Mouse (Mus musculus): Measurements from ENCODE around the gene Dot1l.
"Not testable (repeated sequence)": the region's sequence is repeated elsewhere in the genome, so short reads cannot be mapped to it uniquely, and the experiment has no call there.

Gene Dot1l

DNA sequence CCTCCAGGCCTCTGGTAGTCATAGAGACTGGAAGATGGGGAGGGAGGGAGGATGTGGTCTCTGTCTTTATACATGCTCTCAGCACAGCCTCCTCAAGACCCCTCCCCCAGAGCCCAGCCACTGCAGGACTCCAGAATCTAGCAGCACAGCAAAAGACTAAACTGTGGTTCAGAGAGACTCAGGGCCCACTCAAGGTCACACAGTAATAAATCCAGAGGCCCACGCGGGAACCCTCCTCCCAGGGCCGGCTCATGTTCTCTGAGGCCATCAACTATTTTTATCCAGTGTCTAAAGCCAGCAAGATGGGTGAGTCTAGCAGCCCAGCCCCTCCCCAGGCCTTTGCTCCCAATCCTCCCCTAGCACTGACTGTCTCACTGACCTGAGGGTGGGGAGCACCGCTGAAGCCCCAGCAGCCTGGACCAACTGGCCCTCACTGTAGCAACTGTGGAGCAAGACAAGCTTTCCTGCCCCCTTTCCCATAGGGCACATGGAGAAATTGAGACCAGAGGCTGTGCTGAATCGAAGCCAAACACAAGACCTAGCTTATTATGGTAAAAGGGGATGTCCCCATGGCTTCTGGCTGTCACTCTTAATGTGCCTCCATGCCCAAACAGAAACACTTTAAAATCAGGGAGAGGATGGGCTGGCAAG lies 57.5 kb downstream of the Dot1l start:
- DNase-seq (ENCODE audit: low spot score) = no peak

DNA sequence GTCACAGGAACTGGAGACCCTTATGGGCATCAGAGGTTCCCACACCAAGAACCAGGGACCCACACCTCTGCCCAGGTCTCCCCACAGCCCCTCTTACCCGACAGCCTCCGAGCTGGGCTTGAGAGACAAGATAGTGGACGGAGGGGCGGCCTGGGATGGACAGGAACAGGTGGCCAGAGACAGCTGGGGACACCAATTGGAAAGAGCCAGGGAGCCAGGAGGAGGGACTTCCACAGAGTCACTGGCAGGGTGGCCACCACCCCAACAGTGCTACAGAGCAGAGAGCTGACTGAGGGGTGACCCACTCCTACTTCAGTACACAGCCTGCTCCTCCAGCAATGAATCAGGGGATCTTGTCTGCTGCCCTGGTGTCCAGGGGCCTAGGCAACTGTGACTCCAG lies 58.4 kb downstream of the Dot1l start, which contains the start of gene Jsrp1:
Gene Jsrp1, minus strand, starts transcription at position 133 of the 400 bp plus-strand sequence.
- DNase-seq (ENCODE audit: low spot score) = no peak

- no peak for DNase-seq (ENCODE audit: low spot score)
Observed at GRCm38 (mm10) chr10:80814800-80815199, 59.8 kb downstream of the Dot1l start.

GRCm38 (mm10) chr10:80816303-80816702 lies 61.3 kb downstream of the Dot1l start:
- not testable (repeated sequence) for DNase-seq (ENCODE audit: low spot score)

DNA sequence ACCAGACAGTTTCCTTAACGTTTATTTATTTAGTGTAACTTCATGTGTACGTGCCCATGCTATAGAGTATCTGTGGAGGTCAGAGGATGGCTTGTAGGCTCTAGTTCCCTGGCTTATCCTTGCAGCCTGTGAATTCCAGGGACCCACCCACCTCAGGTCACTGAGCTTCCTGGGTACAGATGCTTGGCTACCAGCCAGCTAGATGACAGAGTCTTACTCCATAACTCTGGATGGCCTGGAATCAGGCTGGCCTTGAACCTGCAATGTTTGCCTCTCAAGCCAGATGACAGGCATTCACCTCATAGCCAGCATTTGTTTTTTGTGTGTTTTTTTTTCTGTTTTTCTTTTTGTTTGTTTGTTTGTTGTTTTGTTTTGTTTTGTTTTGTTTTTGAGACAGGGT lies 62.2 kb downstream of the Dot1l start:
- no peak for DNase-seq (ENCODE audit: low spot score)

GRCm38 (mm10) chr10:80817955-80818354 lies 62.9 kb downstream of the Dot1l start:
- not testable (repeated sequence) for DNase-seq (ENCODE audit: low spot score)

DNA sequence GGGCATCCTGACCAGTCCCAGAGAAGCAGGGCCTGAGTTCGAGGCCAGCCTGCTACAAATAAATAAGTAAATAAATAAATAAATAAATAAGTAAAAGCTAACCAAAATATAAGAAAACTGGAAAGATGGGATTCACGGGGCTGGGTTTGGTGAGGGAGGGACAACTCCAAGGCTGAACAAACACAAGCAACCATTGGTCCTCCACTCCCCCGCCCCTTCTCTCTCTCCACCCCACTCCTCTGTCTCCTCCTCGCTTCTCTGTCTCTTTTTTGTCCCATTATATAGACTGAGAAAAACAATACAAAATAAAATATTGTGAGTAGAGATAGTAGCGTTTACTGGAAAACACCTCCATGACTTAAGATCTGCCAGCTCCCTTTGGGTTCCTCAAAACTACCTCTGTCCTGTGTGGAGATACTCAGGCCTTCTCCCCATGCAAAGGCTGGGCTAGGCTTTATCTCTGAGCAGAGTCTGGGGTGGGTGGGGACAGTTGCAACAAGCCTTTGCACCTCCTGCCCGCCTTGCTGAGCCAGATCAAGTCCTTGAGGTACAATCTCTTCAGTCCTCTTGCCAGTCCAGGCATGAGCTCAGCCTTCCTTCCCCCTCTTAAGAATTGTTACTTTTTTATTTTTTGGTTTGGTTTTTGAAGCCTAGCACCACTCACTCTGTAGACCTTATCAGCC lies 63.7 kb downstream of the Dot1l start:
- no peak for DNase-seq (ENCODE audit: low spot score)

DNA sequence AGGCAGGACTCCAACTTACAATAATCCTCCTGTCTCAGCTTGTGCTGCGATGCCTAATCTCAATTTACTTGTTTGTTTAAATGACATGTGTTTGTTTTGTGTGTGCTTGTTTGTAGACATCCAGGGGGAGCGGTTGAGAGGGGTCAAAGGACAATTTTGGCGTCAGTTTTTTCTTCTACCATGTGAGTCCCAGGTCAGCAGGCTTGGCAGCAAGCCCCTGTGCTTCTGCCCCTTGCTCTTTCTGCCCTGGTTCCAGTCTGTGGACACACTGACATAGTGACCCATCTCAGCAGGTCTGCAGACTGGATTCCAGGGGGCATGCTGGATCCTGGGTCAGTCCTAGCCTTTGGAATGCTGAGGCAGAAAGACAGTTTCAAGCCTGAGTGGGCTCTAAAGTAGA lies 64.4 kb downstream of the Dot1l start:
- DNase-seq (ENCODE audit: low spot score) = no peak

- no peak for DNase-seq (ENCODE audit: low spot score)
Observed at GRCm38 (mm10) chr10:80821991-80822390, 67.0 kb downstream of the Dot1l start.

GRCm38 (mm10) chr10:80822528-80822927 lies 67.5 kb downstream of the Dot1l start:
- no peak for DNase-seq (ENCODE audit: low spot score)

GRCm38 (mm10) chr10:80823316-80823715 lies 68.3 kb downstream of the Dot1l start:
- no peak for DNase-seq (ENCODE audit: low spot score)

DNA sequence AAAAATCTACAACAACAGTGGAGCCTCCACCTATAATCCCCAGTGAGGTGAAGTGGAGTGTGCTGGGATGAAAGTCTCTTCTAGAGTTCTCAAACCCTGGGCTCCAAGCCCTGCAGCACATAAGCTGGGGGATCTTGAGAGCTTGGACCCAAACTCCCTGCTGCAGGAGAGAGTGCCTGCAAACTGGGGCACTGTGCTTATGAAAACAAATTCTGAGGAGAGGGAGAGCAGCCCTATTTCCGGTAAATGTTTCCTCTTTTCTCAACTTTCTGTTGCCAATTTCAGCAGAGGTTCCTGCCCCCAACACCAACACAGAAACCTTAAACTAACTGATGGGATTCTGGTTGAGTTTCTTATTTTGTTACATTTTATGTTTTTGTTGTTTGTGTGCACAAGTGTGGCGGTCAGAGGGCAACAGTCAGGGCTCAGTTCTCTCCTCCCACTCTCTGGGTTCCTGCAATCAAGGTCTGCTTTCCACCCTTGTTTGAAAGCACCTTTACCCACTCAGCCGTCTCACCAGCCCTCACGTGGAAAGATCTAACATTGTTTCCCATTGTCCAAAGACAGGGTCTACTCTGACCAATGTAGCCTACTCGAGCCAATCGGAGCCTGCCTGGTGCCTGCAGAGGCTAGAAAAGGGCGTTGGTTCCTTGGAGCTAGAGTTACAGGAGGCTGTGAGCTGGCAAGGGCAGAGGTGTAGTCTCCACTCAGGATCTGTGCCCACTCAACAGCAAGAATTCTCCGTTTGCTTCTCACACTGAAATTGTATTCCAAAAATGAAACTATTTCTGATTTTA lies 69.0 kb downstream of the Dot1l start:
- no peak for DNase-seq (ENCODE audit: low spot score)

DNA sequence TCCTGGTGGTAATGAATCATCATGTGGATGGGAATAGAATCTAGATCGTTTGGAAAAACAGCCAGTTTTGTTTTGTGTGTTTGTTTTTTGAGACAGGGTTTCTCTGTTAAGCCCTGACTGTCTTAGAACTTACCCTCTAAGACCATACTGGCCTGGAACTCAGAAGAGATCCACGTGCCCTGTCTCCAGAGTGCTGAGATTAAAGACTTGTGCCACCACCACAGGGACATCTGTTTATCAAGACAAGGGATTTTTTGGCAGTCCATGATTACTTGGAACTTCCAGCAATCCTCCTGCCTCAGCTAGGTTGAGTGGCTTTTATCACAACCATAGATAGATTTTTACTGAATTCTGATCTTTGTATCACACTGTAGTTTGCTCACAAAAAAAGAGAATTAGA lies 69.8 kb downstream of the Dot1l start:
- no peak for DNase-seq (ENCODE audit: low spot score)

DNA sequence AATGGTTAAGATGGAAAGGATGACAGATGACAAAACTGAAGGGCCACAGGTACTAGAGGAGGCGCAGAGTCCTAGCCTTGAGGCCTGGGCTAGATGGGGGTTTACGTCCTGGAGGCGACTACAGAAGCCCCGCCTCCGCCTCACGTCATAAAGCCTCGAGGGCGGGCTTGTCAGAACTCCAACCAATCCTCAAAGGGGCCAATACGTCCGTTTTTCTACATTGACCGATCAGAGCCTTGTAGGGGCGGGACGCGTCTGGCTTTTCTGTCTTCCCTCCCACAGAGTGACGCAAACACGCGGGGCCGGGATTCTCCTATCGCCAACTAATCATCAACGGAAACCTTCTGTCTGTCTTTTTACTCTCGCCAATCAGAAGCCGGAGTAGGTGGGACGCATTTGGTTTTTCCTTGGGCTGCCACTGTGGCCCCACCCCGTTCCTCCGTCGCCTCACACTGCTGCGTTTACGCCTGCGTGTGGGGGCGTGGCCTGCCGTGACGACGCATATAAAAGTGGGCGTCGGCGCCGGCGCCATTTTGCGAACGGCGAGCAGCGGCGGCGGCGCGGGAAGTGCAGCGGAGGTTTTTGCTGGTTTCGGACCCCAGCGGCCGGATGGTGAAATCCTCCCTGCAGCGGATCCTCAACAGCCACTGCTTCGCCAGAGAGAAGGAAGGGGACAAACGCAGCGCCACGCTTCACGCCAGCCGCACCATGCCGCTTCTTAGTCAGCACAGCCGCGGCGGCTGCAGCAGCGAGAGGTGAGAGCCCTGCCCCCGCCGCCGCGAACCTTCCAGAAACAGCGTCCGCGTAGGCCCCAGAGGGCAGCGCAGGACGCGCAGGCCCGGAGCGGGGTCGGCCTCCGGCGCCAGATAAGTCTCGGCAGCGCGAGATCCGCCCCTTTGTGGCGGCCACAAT lies 71.4 kb downstream of the Dot1l start, which contains the start of gene Oaz1:
Gene Oaz1, plus strand, starts transcription at position 506 of the 912 bp plus-strand sequence.
- DNase-seq (ENCODE audit: low spot score) = peak; percentile 99

GRCm38 (mm10) chr10:80827063-80827869 lies 72.3 kb downstream of the Dot1l start:
- DNase-seq (ENCODE audit: low spot score) = no peak

DNA sequence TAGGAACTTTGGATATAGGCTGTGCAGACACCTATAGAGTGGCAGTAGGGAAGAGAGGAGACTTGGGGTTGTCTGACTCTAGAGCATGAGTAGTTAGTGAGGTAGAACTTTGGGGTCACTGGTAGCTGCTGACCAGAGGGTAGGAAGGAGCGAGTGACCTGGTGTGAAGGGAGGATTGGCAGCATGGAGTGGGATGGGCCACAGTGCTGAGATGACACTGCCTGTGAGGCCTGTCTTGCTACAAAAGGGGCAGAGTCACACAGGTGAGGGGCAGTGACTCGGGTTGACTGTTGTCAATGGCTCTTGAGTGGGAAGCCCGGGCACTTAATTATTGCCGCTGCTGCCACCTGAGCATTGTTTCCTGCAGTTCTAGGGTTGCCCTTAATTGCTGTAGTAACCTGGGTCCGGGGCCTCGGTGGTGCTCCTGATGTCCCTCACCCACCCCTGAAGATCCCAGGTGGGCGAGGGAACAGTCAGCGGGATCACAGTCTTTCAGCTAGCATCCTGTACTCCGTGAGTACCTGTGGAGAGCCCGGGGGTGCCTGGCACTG lies 72.9 kb downstream of the Dot1l start:
- no peak for DNase-seq (ENCODE audit: low spot score)

- not testable (repeated sequence) for DNase-seq (ENCODE audit: low spot score)
Observed at GRCm38 (mm10) chr10:80828587-80828986, 73.6 kb downstream of the Dot1l start.

GRCm38 (mm10) chr10:80829359-80830278 lies 74.6 kb downstream of the Dot1l start:
- DNase-seq (ENCODE audit: low spot score) = no peak

DNA sequence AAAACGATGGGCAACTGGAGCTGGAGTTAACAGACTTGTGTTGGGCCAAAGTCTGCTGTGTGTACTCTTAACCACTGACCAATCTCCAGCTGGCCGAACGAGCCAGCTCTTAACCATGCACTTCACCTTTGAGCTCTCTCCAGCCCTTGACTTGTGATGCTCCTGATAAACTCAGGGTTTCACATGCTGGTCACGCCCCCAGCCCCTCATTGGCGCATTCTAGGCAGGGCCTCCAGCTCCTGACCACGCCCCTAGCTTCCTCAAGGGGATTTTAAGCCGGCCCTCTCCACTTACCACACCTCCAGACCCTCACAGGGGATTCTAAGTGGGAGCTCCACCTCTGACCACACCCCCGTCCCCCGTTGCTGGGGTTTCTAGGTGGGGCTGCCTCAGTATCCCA lies 76.1 kb downstream of the Dot1l start:
- DNase-seq (ENCODE audit: low spot score) = no peak
